Mouse (Mus musculus) midbrain, embryonic 13.5 days (tissue): ENCODE results near the gene Lsamp. TPM values are rescaled to one million over a fixed set of nuclear protein-coding genes. Genes with fewer than 3 reads are reported as not detected.

Experiments used
- ATAC-seq: fragments of 200-750 bp; cut with Nextera tagmentation; 2 replicates; pipeline ENCODE4 v1.8.0; 2017; ENCODE audit warnings: mild to moderate bottlenecking, moderate TSS enrichment, moderate library complexity
- H3K27ac ChIP-seq: fragments of 300-500 bp; sonication (generic); 2 replicates; pipeline ENCODE4 v1.5.1; 2015; ENCODE audit warnings: inconsistent platforms, mild to moderate bottlenecking, moderate library complexity
- H3K27me3 ChIP-seq: fragments of 300-500 bp; sonication (generic); 2 replicates; pipeline ENCODE4 v1.6.1; 2015; ENCODE audit warnings: mild to moderate bottlenecking, inconsistent platforms
- H3K36me3 ChIP-seq: fragments of 300-500 bp; sonication (generic); 2 replicates; pipeline ENCODE4 v1.6.1; 2015; ENCODE audit warnings: mild to moderate bottlenecking, inconsistent platforms
- H3K4me1 ChIP-seq: fragments of 300-500 bp; sonication (generic); replicated peaks from 2 replicates; pipeline ENCODE4 v1.6.1; 2015; ENCODE audit warnings: inconsistent platforms
- H3K4me2 ChIP-seq: fragments of 300-500 bp; sonication (generic); replicated peaks from 2 replicates; pipeline ENCODE4 v1.6.1; 2015; ENCODE audit warnings: moderate library complexity, mild to moderate bottlenecking, inconsistent platforms
- H3K4me3 ChIP-seq: fragments of 300-500 bp; sonication (generic); replicated peaks from 2 replicates; pipeline ENCODE4 v1.5.1; 2015; ENCODE audit warnings: mild to moderate bottlenecking, inconsistent platforms
- H3K9ac ChIP-seq: fragments of 300-500 bp; sonication (generic); replicated peaks from 2 replicates; pipeline ENCODE4 v1.6.1; 2015; ENCODE audit warnings: mild to moderate bottlenecking, inconsistent platforms
- H3K9me3 ChIP-seq: fragments of 300-500 bp; sonication (generic); 2 replicates; pipeline ENCODE4 v1.6.1; 2016; ENCODE audit warnings: mild to moderate bottlenecking, inconsistent platforms
- WGBS: fragments of 180-500 bp; shearing (Covaris S2); methylation state at CpG from one replicate; pipeline ENCODE4 v1.1.7; 2015; 5-methylcytosine and 5-hydroxymethylcytosine counted together
- polyA plus RNA-seq: library from polyadenylated mRNA; unstranded; fragments of >200 nt; fragmentation: Nextera tagmentation; extraction: Ambion mirVana; gene quantifications from 2 replicates; pipeline ENCODE4 v1.2.1, GENCODE M21; 2015

Gene Lsamp
- polyA plus RNA-seq, 1 experiment from 2014 or later = 66.7 TPM

- Histone ChIP-seq H3K4me1 (peaks cover 12% of the 10 kb centered on the region), H3K27ac (no peak overlapping the region), H3K27me3 (no peaks in the 10 kb centered on the region), H3K4me2 (no peak overlapping the region), H3K9me3 (no peaks in the 10 kb centered on the region), H3K36me3 (no peaks in the 10 kb centered on the region), H3K4me3 (no peak overlapping the region), H3K9ac (no peak overlapping the region)
- peak; percentile 65; the same call in 1 of the 2 replicates for ATAC-seq
- 36% methylated on average over 4 of the region's 4 CpGs for WGBS
These were observed 310.2 kb downstream of the Lsamp start for GRCm38 (mm10) chr16:40294296-40294882.

- H3K9me3 ChIP-seq = no peaks in the 10 kb centered on the region
- H3K9ac ChIP-seq = no peak overlapping the region
- 75% methylated on average over 7 of the region's 7 CpGs for WGBS
- no peak for ATAC-seq
- no peaks in the 10 kb centered on the region for H3K36me3 ChIP-seq
- no peak overlapping the region for H3K4me2 ChIP-seq
- no peaks in the 10 kb centered on the region for H3K27me3 ChIP-seq
- H3K27ac ChIP-seq = no peak overlapping the region
- peaks cover 12% of the 10 kb centered on the region for H3K4me1 ChIP-seq
- H3K4me3 ChIP-seq = no peak overlapping the region
These were observed 311.1 kb downstream of the Lsamp start for GRCm38 (mm10) chr16:40295240-40295639.

GRCm38 (mm10) chr16:40307666-40308065 lies 323.5 kb downstream of the Lsamp start:
- WGBS = 42% methylated on average over 2 of the region's 2 CpGs

GRCm38 (mm10) chr16:40316199-40316598 lies 332.0 kb downstream of the Lsamp start:
- H3K36me3 ChIP-seq = no peaks in the 10 kb centered on the region
- H3K9ac ChIP-seq = no peak overlapping the region
- H3K4me3 ChIP-seq = no peak overlapping the region
- no peaks in the 10 kb centered on the region for H3K4me1 ChIP-seq
- ATAC-seq = no peak
- no peaks in the 10 kb centered on the region for H3K9me3 ChIP-seq
- H3K27me3 ChIP-seq = no peaks in the 10 kb centered on the region
- WGBS = 94% methylated on average over 2 of the region's 2 CpGs
- no peak overlapping the region for H3K4me2 ChIP-seq
- no peak overlapping the region for H3K27ac ChIP-seq

More at GRCm38 (mm10) chr16:40307666-40308065, 323.5 kb downstream of the Lsamp start:
- Histone ChIP-seq H3K4me2 (no peak overlapping the region), H3K9me3 (no peaks in the 10 kb centered on the region), H3K4me1 (peaks cover 10% of the 10 kb centered on the region), H3K27me3 (no peaks in the 10 kb centered on the region), H3K36me3 (no peaks in the 10 kb centered on the region), H3K27ac (no peak overlapping the region), H3K4me3 (no peak overlapping the region), H3K9ac (no peak overlapping the region)
- peak; percentile 40; the same call in 1 of the 2 replicates for ATAC-seq

GRCm38 (mm10) chr16:40324811-40325210 lies 340.6 kb downstream of the Lsamp start:
- Histone ChIP-seq H3K4me1 (no peaks in the 10 kb centered on the region), H3K4me3 (no peak overlapping the region), H3K9ac (no peak overlapping the region), H3K4me2 (no peak overlapping the region), H3K27ac (no peak overlapping the region), H3K36me3 (no peaks in the 10 kb centered on the region), H3K27me3 (no peaks in the 10 kb centered on the region), H3K9me3 (no peaks in the 10 kb centered on the region)
- no peak for ATAC-seq
- WGBS = 89% methylated on average over 3 of the region's 3 CpGs

GRCm38 (mm10) chr16:40328249-40328820 lies 344.2 kb downstream of the Lsamp start:
- Histone ChIP-seq H3K36me3 (no peaks in the 10 kb centered on the region), H3K9me3 (no peaks in the 10 kb centered on the region), H3K4me3 (no peak overlapping the region), H3K4me2 (no peak overlapping the region), H3K9ac (no peak overlapping the region), H3K27ac (no peak overlapping the region; the same call in 1 of the 2 replicates), H3K27me3 (no peaks in the 10 kb centered on the region), H3K4me1 (no peaks in the 10 kb centered on the region)
- ATAC-seq = no peak
- WGBS = 82% methylated on average over 7 of the region's 7 CpGs

GRCm38 (mm10) chr16:40369677-40370076 lies 385.5 kb downstream of the Lsamp start:
- ATAC-seq = no peak
- no peaks in the 10 kb centered on the region for H3K4me1 ChIP-seq
- 82% methylated on average over 5 of the region's 5 CpGs for WGBS
- H3K27ac ChIP-seq = no peak overlapping the region
- H3K27me3 ChIP-seq = no peaks in the 10 kb centered on the region
- H3K9me3 ChIP-seq = no peaks in the 10 kb centered on the region
- H3K4me3 ChIP-seq = no peak overlapping the region
- H3K9ac ChIP-seq = no peak overlapping the region
- H3K36me3 ChIP-seq = no peaks in the 10 kb centered on the region
- no peak overlapping the region for H3K4me2 ChIP-seq

GRCm38 (mm10) chr16:40371291-40371690 lies 387.1 kb downstream of the Lsamp start:
- Histone ChIP-seq H3K4me1 (no peaks in the 10 kb centered on the region), H3K9me3 (no peaks in the 10 kb centered on the region), H3K27ac (no peak overlapping the region), H3K4me2 (no peak overlapping the region), H3K27me3 (no peaks in the 10 kb centered on the region), H3K36me3 (no peaks in the 10 kb centered on the region), H3K9ac (no peak overlapping the region), H3K4me3 (no peak overlapping the region)
- ATAC-seq = no peak
- 96% methylated on average over 1 of the region's 1 CpGs for WGBS

- H3K4me1 ChIP-seq = no peaks in the 10 kb centered on the region
- H3K36me3 ChIP-seq = no peaks in the 10 kb centered on the region
- no peak for ATAC-seq
- H3K9me3 ChIP-seq = no peaks in the 10 kb centered on the region
- no peak overlapping the region for H3K27ac ChIP-seq
- no peak overlapping the region for H3K9ac ChIP-seq
- 90% methylated on average over 4 of the region's 4 CpGs for WGBS
- H3K4me2 ChIP-seq = no peak overlapping the region
- no peaks in the 10 kb centered on the region for H3K27me3 ChIP-seq
- H3K4me3 ChIP-seq = no peak overlapping the region
These were observed 391.2 kb downstream of the Lsamp start for GRCm38 (mm10) chr16:40375314-40375713.

- H3K4me3 ChIP-seq = no peak overlapping the region
- no peaks in the 10 kb centered on the region for H3K36me3 ChIP-seq
- H3K4me2 ChIP-seq = no peak overlapping the region
- WGBS = 51% methylated on average over 6 of the region's 6 CpGs
- no peak for ATAC-seq
- no peaks in the 10 kb centered on the region for H3K9me3 ChIP-seq
- H3K27ac ChIP-seq = no peak overlapping the region
- no peaks in the 10 kb centered on the region for H3K4me1 ChIP-seq
- H3K27me3 ChIP-seq = no peaks in the 10 kb centered on the region
- no peak overlapping the region for H3K9ac ChIP-seq
These were observed 393.1 kb downstream of the Lsamp start for GRCm38 (mm10) chr16:40377129-40377799.

GRCm38 (mm10) chr16:40392106-40392505 lies 407.9 kb downstream of the Lsamp start:
- peaks cover 4% of the 10 kb centered on the region for H3K4me1 ChIP-seq
- ATAC-seq = peak; percentile 65
- H3K9ac ChIP-seq = no peak overlapping the region
- H3K27ac ChIP-seq = no peak overlapping the region
- 31% methylated on average over 4 of the region's 4 CpGs for WGBS
- H3K4me3 ChIP-seq = no peak overlapping the region
- H3K4me2 ChIP-seq = no peak overlapping the region
- no peaks in the 10 kb centered on the region for H3K9me3 ChIP-seq
- H3K27me3 ChIP-seq = no peaks in the 10 kb centered on the region
- no peaks in the 10 kb centered on the region for H3K36me3 ChIP-seq

- no peak overlapping the region for H3K27ac ChIP-seq
- ATAC-seq = no peak
- H3K4me1 ChIP-seq = no peaks in the 10 kb centered on the region
- H3K4me2 ChIP-seq = no peak overlapping the region
- no peak overlapping the region for H3K4me3 ChIP-seq
- H3K27me3 ChIP-seq = no peaks in the 10 kb centered on the region
- 88% methylated on average over 2 of the region's 2 CpGs for WGBS
- H3K36me3 ChIP-seq = no peaks in the 10 kb centered on the region
- H3K9me3 ChIP-seq = no peaks in the 10 kb centered on the region
- no peak overlapping the region for H3K9ac ChIP-seq
These were observed 415.4 kb downstream of the Lsamp start for GRCm38 (mm10) chr16:40399531-40399930.
